Mouse (Mus musculus) spleen, postnatal 36 days (tissue): ENCODE results near the gene Ins2.

Experiments
- DNase-seq, 2 experiments: peaks; one replicate each; pipeline ENCODE4 v3.0.0; 2022; ENCODE audit warnings: low spot score in 2 of 2, mixed read lengths in 1 of 2

The Ins2 gene

GRCm38 (mm10) chr7:142743281-142743680 is at the start of gene Ins2:
Gene Ins2 (minus strand): TSS chr7:142743381.
- DNase-seq: no peak

GRCm38 (mm10) chr7:142792650-142793275 is 49.6 kb upstream of the Ins2 start:
- no peak for DNase-seq

- DNase-seq: no peak
These were observed 46.5 kb upstream of the Ins2 start for GRCm38 (mm10) chr7:142789667-142790066.

GRCm38 (mm10) chr7:142737772-142738171 is 5.4 kb downstream of the Ins2 start:
- no peak for DNase-seq

GRCm38 (mm10) chr7:142736943-142737490 is 6.2 kb downstream of the Ins2 start:
- DNase-seq: peak in 1 of 2 experiments; percentile 6

GRCm38 (mm10) chr7:142725973-142726372 is 17.2 kb downstream of the Ins2 start:
- no peak for DNase-seq

GRCm38 (mm10) chr7:142720725-142721124 is 22.5 kb downstream of the Ins2 start:
- peak in 1 of 2 experiments; percentile 2 for DNase-seq

- DNase-seq: peak in 1 of 2 experiments; percentile 7
These were observed 28.2 kb downstream of the Ins2 start for GRCm38 (mm10) chr7:142714783-142715498.

GRCm38 (mm10) chr7:142706873-142707272 is 36.3 kb downstream of the Ins2 start:
- no peak for DNase-seq

GRCm38 (mm10) chr7:142699334-142699860 is 43.8 kb downstream of the Ins2 start:
- no peak for DNase-seq

- no peak for DNase-seq
These were observed 64.6 kb downstream of the Ins2 start for GRCm38 (mm10) chr7:142678611-142679010.

- DNase-seq: no peak
These were observed 67.5 kb downstream of the Ins2 start for GRCm38 (mm10) chr7:142675644-142676043.

- DNase-seq: no peak
These were observed 68.0 kb downstream of the Ins2 start for GRCm38 (mm10) chr7:142675141-142675540.

GRCm38 (mm10) chr7:142672120-142672519 is 71.1 kb downstream of the Ins2 start:
- DNase-seq: no peak

- DNase-seq: no peak
These were observed 72.1 kb downstream of the Ins2 start for GRCm38 (mm10) chr7:142671067-142671466.

- no peak for DNase-seq
These were observed 73.2 kb downstream of the Ins2 start, which contains the start of gene Gm49394 for GRCm38 (mm10) chr7:142669751-142670625. Gene Gm49394 (minus strand): TSS chr7:142669942.

GRCm38 (mm10) chr7:142668328-142668727 is 74.9 kb downstream of the Ins2 start:
- DNase-seq: no peak

- DNase-seq: no peak
These were observed 75.7 kb downstream of the Ins2 start for GRCm38 (mm10) chr7:142667521-142667920.

GRCm38 (mm10) chr7:142666659-142667058 is 76.5 kb downstream of the Ins2 start, which contains the start of gene Igf2:
Gene Igf2 (minus strand): TSS chr7:142666816.
- DNase-seq: no peak

- no peak for DNase-seq
These were observed 77.1 kb downstream of the Ins2 start for GRCm38 (mm10) chr7:142666109-142666508.

GRCm38 (mm10) chr7:142665364-142665763 is 77.8 kb downstream of the Ins2 start:
- no peak for DNase-seq
